Mouse (Mus musculus) MEL (cell line): ENCODE measurements around the gene Mrpl51.

Source experiments
- BHLHE40 ChIP-seq: IDR thresholded peaks from 2 replicates; pipeline ENCODE4 v1.6.1; 2012; ENCODE audit warnings: low read depth, mild to moderate bottlenecking, inconsistent platforms, low read length, improper control_type of control experiment, borderline replicate concordance
- CTCF ChIP-seq, 3 experiments: IDR thresholded peaks in 2 of 3; conservative IDR thresholded peaks in 1 of 3; 2 replicates each; pipeline ENCODE4 v1.5.1; 2011 to 2012; ENCODE audit warnings: low read length in 3 of 3, low read depth in 2 of 3, mild to moderate bottlenecking in 2 of 3, improper control_type of control experiment in 1 of 3, inconsistent platforms in 1 of 3, mixed read lengths in 1 of 3, moderate library complexity in 1 of 3; ENCODE audit not compliant: control insufficient read depth in 1 of 3, insufficient read depth in 1 of 3, poor library complexity in 1 of 3, severe bottlenecking in 1 of 3
- EP300 ChIP-seq, 2 experiments: IDR thresholded peaks; 2 replicates each; pipeline ENCODE4 v1.6.1; 2011; ENCODE audit warnings: improper control_type of control experiment in 2 of 2, low read length in 2 of 2, low read depth in 1 of 2, mild to moderate bottlenecking in 1 of 2
- GABPA ChIP-seq: IDR thresholded peaks from 2 replicates; pipeline ENCODE4 v1.6.1; 2012; ENCODE audit warnings: low read depth, mild to moderate bottlenecking, inconsistent platforms, low read length, improper control_type of control experiment, moderate library complexity
- MYB ChIP-seq: IDR thresholded peaks from 2 replicates; pipeline ENCODE4 v1.6.1; 2011; ENCODE audit warnings: mild to moderate bottlenecking, low read depth, low read length, improper control_type of control experiment
- POLR2A ChIP-seq, 2 experiments: IDR thresholded peaks; 2 replicates each; pipeline ENCODE4 v1.6.1; 2011 to 2012; ENCODE audit warnings: low read length in 2 of 2, mild to moderate bottlenecking in 2 of 2, control low read depth in 1 of 2, improper control_type of control experiment in 1 of 2, low read depth in 1 of 2, moderate library complexity in 1 of 2; ENCODE audit not compliant: control insufficient read depth in 1 of 2, insufficient read depth in 1 of 2, poor library complexity in 1 of 2
- SMC3 ChIP-seq: IDR thresholded peaks from 2 replicates; pipeline ENCODE4 v1.6.1; 2011; ENCODE audit warnings: low read depth, low read length, improper control_type of control experiment

DNA sequence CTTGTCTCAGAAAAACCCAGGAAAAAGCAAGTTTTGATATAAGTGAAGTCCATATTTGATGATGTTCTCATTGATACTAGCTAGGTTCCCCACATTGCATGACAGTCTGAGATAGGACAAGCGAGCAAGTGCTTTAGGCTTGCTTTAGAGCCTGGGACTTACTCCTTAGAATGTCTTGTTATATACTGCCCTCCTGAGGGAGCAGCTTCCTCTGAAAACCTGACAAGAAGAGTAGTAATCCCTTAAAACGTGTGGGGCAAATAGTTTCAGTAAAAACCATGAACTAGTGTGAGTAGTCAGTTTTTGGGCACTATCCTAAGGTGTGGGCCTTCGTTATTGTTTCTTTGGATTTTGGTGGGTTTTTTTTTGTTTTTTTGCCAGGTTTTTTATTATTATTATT lies 48.5 kb upstream of the Mrpl51 start:
- TF ChIP-seq CTCF (IDR thresholded peaks at IDR 0.05 in 2 of 3, conservative IDR thresholded peaks at IDR 0.05 in 1 of 3; ENCODE audit: control insufficient read depth in 1 of 3, insufficient read depth in 1 of 3, low read depth in 2 of 3, low read length in 3 of 3, poor library complexity in 1 of 3, severe bottlenecking in 1 of 3): peak in 2 of 3 experiments; percentile 24 to 59; a peak in 3 of 6 replicates
- TF ChIP-seq BHLHE40: no peak
- TF ChIP-seq GABPA: no peak
- 0 out of 4 replicates have a peak, but pooled peaks of 1 of the 2 experiments have one; percentile 7 for TF ChIP-seq POLR2A (IDR thresholded peaks at IDR 0.05; ENCODE audit: control insufficient read depth in 1 of 2, insufficient read depth in 1 of 2, low read depth in 1 of 2, low read length in 2 of 2, poor library complexity in 1 of 2)
- TF ChIP-seq SMC3: peak; percentile 54
- no peak for TF ChIP-seq MYB
- no peak for TF ChIP-seq EP300 (IDR thresholded peaks at IDR 0.05; ENCODE audit: low read depth in 1 of 2, low read length in 2 of 2)
